Mouse (Mus musculus) adrenal gland, adult (tissue): ENCODE measurements around the gene Ncoa1.
"Not testable (repeated sequence)": the region's sequence is repeated elsewhere in the genome, so short reads cannot be mapped to it uniquely, and the experiment has no call there.

Experiments
- DNase-seq, 2 experiments: peaks; one replicate each; pipeline ENCODE4 v3.0.0; 2022 to 2023; ENCODE audit warnings: low spot score in 1 of 2; ENCODE audit not compliant: inconsistent age in 2 of 2

The Ncoa1 gene

DNA sequence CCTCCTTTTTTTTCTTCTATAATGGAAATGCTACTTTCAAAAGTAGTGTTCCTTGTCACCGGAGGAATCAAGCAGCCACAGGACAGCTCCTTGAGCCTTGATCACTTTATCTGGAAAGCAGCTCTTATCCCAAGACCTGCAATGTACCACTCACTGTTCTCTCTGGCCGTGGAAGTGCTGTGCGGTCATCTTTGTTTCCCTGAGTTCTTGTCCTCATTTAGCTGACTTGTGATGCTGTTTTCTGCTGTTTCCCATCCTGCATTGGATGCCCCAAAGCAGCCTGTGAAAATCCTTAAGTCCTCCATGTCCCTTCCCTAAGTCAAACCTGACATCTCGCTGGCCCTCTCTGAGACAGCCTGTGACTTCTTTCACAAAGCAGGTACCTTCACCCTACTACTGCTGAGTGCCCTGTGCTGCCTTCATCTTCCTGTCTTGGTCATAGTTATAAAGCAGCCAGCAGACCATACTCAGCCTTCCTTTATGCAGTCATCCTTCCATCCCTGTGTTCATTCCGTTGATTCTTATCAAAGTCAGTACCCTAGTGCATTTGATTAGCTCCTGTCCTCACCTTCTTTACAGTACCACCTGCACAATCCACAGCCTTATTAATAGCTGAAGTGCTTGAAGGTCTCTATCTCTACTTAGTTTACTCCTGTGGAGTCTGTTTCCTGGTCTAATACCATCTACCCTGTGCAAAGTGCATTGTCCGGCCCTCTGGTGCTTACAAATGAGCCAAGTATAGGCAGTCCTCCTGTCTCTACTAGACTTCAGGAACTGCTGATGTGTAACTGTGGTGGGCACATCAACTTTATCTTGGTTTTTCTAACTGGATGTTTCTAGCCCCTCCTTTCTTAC lies 1.2 kb upstream of the Ncoa1 start:
- peak in 1 of 2 experiments; percentile 26 for DNase-seq

DNA sequence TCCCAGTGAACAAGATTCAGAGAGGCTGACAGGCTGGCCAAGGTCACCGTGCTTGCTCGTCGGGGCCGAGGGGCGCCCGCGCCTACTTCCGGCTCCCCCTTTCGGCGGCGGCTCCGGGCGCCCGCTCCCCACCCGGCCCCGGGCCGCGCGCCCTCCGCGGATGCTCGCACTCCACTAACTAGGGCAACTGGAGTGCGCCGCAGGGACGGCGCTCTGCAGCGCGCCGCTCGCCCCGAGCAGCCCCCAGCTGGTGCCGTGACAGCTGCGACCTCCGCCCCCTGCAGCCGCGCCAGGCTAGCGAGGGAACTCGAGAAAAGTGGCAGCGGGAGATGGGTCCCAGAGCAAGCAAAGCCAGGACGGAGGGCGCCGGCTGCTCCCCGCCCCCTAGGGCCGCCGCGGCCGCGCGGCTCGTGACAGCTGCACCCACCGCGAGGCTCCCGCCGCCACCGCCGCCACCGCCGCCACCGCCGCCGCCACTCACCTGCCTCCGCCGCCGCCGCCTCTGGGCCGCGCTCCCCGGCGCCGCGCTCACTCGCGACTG lies 621 bp downstream of the Ncoa1 start:
- peak; percentile 68 to 86 for DNase-seq

DNA sequence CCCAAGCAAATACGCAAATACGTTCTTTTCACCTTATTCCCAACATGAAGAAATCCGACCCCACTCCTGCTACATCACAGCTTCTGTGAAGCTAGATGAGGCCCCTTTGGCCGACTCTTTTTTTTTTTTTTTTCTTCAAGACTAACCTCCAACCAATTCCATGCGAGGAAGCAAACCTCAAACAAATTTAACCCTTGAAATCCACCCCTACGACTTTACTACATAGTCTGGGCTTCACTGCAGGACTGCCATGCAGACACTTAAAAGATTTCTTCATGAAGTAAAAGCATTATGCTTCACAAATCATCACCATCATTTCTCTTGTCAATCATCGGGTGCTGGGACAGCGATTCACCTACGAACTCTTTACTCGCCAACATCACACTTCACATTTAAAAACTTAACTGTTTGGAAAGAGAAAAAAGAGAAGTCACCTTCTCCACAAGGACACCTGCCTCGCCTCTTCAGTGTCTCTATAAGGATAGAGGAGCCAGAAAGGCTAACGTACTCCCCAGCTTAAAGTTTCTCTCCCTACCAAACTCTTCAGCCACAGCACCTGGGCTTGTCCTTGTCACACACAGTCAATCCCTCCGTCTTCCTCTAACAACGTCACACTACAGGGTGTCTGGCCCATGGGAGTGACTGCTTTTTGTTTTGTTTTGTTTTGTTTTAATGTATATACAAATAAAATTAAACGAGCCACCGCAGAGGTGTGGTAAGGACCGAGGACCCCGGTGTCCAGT lies 1.6 kb downstream of the Ncoa1 start:
- DNase-seq, result peak in 1 of 2 experiments; percentile 45

DNA sequence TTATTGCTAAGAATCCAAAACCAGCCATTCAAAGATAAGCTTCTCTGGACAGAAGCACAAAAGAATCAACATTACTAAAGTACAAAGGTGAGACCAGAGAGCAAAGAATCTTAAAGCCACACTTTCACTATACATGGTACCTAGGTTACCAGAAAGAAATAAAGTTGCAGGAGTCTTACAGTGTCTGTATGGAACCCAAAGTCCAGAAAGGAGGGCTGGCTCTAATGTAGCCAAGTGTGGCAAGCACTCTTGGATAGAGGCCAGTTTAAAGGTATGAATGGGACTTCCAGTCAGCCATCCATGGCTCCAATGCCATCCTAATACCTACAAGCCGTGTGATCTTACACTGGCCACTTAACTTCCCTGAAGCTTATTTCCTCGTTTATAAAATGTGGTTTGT lies 7.9 kb downstream of the Ncoa1 start:
- DNase-seq, result no peak

DNA sequence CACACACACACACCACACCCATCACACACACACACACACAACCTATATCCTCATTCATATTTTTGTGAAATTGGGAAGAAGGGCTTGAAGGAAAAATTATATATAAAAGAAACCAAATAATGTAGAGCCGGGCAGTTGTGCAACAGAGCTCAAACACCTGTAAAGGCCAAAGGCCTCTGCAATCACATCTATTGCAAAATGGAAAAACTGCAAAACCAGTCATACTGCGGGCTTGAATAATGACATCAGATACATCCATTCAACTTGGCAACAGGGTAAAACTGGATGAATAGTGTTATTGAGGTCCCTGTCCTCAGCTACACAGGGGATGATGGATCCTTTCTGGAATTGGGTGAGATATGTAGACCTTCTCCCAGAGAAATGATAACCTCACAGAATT lies 13.3 kb downstream of the Ncoa1 start:
- no peak for DNase-seq

DNA sequence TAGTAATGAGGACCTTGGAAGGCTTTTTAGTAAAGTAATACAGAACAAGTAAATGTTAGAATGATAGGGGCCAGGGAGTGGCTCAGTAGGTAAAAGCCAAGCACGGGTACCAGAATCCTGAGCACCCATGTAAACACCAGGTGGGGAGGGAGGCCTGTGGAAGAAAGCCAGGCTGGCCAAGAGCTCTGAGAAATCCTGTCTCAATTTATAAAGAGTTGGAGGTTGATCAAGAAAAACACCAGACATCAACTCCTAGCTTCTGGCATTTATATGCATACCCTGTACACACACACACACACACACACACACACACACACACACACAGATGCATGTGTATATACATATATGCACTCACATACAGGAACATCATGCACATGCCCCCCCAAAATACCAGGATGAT lies 14.6 kb downstream of the Ncoa1 start:
- DNase-seq, result no peak

DNA sequence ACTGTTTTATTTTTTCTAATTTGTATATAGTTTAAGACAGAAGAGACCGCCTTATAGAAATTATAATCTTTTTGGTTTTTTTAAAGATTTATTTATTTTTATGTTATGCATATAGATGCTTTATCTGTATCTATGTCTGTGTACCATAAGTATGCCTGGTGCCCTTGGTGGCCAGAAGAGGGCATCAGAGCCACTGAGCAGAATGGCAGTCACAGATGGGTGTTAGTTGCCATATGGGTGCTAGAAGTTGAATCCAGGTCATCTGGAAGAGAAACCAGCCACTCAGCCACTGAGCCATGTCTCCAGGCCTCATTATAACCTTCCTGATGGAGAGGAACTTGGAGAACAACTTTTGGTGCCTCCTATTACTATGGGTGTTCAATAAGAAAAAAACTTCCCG lies 16.0 kb downstream of the Ncoa1 start:
- no peak for DNase-seq

DNA sequence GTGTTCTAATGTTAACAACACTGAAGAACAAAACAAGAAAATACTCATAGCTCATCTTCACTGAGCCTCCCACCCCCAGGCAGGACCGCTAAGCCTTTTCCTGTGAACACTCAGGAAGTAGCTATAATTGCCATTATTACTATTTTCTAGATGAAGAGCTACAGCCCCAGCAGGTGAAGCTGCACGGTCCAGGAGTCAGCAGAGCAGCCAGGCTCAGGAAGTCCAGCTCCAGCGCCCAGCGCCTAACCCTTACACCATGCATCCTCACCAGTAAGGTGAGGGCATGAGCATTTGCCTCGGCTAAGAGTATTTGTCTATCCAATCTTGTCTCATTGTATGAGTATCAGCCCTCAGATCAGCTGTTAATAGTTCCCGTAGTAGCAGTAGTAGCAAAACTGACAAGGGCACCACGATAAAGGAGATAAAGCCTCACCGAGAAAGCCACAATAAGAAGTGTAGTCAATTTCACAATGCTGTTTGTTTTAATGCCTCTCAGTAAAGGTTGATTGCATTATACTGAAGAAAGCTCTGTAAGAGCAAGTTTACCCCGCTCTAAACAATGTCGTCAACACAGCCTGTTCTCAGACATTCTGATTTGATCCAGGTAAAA lies 21.9 kb downstream of the Ncoa1 start:
- DNase-seq, result no peak

DNA sequence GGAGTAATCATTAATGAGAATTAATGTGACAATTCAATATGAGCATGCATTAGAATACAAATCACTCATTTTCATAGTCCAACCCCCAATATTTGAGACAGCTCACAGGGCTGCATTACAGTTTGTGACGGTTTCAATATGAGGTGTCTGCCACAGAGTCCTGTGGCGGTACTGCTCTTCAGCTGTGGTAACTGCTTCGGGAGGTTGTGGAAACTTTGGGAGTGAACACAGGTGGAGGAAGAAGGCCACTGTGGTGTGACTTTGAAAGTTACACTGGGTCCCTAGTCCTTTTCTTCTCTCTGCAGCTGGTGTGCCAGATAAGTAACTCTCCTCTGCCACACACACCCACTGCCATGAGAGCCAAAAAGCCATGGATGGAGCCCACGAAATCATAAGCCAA lies 22.7 kb downstream of the Ncoa1 start:
- no peak for DNase-seq

DNA sequence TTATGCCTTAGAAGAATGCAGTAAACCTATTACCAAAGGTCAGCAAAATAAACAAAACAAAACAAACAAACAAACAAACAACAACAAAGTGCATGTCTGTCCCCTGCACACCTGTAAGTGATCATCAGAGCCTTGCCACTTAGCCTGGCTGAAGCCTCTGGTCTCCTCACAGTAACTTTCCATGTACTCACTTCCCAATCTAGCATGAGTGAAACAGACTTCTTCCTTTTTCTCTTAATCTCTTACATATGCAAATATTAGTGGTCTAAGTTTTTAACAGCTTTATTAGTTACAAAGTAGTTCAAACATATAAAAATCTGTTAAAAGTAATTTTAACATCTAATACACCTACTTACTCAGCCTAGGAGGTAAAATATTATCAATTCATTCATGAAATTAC lies 24.7 kb downstream of the Ncoa1 start:
- no peak for DNase-seq

DNA sequence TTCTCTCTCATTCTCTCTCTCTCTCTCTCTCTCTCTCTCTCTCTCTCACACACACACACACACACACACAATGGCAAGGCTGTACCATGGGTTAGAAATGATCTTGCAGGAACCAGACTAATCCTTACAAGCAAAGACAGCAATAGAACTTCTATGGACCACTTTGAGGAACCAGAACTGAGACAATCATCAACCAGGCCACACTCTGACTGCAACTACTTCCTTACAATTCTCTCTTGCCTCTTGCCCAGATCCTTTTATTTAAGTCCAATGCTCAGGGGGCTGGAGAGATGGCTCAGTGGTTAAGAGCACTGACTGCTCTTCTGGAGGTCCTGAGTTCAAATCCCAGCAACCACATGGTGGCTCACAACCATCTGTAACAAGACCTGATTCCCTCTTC lies 26.5 kb downstream of the Ncoa1 start:
- DNase-seq, result not testable (repeated sequence)

DNA sequence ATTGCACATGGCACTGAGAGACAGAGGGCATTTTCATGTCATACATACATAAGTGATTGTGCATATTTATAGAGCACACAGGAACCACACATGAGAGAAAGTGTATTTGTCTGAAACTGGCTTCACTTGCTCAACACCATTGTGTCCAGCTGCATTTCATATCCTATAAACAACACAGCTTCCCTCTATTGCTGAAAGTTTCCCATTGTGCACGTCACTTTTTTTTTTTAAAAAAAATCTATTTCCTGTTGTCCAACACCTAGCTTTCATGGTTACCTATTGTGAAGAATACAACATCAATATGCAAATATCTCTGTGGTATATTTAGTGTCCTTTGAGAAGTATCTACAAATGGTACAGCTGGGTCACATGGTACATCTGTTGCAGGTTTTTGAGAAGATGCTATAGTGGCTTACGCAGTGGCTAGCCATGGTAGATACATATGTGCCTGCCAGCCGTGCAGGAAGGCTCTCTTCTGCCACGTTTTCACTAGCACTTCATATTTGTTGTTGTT lies 28.8 kb downstream of the Ncoa1 start:
- DNase-seq, result no peak

DNA sequence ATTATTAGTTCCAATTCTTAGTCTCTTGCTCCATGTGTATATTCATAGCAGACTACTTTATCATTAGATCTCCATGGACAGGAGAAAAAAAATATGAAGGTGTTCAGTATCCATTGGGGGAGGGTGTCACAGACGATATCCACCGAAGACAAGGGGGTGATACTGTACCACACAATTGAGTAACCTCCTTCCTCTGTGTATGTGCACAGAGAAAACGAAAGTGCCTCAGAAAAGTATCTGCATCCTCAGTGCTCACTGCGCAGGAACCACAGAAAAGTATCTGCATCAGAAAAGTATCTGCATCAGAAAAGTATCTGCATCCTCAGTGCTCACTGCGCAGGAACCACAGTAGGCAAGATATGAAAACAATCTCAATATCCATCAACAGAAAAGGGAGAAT lies 32.0 kb downstream of the Ncoa1 start:
- DNase-seq, result no peak

DNA sequence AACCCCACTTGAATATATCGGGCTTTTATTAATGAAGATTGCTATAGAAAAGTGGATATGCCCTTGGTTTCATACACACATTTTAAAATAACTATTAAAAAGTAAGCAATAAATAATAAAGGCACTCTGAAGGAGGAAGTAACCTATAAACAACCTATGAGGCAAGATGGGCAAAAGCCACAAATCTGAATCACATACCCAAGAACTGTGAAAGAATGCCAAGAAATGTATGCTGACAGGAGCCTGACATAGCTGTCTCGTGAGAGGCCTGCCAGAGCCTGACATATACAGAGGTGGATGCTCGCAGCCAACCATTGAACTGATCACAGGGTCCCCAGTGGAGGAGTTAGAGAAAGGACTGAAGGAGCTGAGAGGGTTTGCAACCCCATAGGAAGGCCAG lies 35.5 kb downstream of the Ncoa1 start:
- no peak for DNase-seq

DNA sequence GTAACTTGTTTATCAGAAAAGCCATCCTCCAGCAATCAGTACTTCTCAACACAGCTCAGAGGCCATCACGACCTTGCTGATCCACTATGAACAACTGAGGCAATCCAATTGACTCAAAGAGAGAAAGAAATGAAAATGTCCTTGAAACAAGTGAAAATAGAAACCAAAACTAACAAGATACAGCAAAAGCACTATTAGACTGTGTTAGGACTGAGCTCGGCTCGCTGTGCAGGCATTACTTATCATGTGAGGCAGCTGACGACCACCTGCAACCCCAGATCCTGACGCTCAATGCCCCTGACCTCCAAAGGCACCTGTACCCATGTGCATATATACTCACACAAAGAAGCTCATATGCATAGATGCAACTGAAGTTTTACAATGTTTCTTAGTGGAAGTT lies 40.8 kb downstream of the Ncoa1 start:
- DNase-seq, result peak in 1 of 2 experiments; percentile 46

DNA sequence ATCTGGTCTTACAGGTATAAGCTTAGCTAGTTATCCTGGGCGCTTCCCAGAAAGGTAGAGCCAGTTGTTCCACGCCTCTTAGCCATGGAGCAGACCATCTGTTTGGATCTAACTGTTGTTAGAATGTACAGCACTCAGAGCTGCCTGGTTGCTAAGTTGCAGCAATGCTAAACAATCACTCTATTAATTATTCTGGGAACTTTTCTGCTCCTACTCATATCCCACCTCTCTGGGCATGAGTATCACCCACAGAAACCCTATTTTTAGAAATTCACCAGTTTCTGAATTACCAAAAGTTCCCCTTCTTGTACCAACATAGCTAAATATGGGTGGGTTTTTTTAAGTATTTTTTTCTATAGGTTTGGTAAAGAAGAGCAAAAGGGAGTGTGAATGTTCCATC lies 43.4 kb downstream of the Ncoa1 start:
- DNase-seq, result no peak

DNA sequence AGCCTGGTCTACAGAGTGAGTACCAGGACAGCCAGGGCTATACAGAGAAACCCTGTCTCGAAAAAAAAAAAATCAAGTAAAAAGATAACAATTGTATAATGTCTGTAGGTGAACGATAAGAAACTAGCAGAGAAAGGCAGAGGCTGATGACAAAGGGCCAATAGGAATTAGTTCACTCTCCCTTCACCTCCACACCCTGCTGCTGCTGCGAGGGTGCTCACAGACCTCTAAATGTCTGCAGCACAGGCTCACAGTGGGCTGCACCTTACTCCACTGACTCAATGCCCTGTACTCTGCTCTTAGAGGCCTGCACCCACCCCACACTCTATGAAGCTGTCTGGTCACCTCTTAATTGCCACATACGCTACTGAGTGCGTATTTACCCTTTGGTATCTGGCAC lies 45.0 kb downstream of the Ncoa1 start:
- DNase-seq, result no peak

DNA sequence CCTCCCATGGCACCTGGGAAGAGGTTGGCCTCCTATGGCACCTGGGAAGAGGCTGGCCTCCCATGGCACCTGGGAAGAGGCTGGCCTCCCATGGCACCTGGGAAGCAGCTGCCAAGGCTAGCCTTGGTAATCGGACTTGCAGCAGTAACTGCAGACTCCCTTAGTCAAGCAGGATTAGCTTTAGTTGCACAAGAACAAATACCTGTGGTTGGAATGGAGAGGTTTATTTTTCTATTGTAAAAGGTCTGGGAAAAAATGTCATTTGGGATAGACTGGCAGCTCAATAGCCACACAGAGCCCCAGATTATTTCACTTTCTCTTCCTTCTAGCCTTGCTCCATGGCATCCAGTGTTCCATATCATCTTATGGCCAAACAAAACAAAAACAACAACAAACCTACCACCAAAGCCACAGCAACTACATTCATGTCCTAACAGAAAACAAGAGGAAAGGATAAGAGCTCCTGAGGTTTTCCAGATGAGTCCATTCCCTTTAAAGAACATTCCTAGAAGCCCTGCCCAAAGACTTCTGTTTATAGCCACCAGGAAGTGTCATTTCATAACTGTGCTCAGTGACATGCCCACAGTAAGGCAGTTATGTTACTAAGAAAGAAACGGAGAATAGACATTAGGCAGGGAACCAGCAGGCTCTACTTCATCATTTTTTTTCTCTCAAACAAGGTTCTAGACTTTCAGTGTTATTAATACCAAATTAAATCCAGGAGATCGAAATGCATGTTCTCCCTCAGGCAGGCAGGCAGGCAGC lies 46.7 kb downstream of the Ncoa1 start:
- peak in 1 of 2 experiments; percentile 39 for DNase-seq

DNA sequence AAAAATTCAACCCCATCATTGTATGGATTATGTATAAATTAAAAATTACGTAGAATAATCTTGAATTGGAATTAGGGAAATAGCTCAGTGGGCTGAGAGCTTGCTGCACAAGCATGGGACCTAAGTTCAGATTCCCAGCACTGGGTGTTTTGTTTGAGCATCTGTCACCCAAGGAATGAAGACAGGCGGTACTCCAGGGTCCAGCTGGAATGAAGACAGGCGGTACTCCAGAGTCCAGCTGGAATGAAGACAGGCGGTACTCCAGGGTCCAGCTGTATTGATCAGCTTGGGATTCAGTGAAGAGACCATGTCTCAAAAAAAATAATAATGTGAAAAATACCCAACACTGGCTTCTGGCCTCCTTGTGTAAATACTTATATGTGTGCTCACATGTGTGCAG lies 58.2 kb downstream of the Ncoa1 start:
- DNase-seq, result no peak

DNA sequence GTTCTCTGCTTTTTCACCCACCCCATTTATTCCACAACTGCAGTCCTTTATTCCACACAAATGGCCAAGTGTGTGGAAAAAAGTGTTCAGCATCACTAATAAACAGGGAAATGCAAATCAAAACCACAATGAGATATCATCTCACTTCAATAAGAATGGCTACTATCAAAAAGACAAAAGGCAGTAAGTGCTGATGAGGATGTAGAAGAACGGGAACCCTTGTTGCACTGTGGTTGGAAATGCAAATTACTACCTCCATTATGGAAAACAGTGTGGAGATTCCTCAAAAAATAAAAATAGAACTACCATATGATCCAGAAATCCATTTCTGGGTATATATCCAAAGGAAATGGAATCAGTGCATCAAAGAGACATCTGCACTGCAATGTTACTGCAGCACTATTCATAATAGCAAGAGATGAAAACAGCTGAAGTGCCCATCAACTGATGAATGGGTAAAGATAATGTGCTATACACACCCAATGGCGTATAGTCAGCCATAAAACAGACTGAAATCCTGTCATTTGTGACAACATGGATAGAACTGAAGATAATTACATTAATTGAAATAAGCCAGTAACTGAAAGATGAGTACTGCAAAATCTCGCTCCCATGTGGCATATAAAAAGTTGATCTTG lies 59.2 kb downstream of the Ncoa1 start:
- no peak for DNase-seq
